17 mouse cellular contexts compared by ENCODE assay signal in the genomic region with DNA sequence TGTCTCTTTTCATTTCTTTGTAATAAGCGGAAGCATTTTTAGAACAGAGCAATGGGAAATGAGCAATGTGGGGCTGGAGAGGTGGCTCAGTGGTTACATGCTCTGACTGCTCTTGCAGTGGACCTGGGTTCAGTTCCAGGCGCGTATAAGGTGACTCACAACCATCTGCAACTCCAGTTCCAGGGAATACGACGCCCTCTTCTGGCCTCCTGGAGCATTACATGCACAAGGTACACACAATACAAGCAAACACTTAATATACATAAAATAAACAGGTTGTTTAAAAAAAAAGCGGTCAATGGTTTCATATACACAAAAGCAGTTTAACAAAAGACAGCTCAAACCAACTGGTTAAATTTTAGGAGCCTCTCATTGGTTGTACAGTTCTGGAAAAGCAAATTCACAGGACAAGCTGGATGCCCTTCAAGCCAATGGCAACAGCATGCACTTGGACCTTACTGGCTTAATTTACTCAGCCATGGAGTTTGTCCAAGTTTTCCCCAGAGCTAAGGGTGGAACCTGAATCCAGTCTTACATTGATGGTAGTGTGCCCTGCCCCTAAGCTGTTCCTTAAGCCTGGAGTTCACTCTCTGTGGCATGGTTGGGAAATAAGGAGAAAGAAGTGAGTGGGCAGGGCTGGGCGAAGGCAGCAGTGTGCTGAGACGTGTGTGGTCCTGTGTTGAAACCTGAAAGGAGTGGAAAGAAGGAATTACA. TPM values are rescaled to one million over a fixed set of nuclear protein-coding genes. Genes with fewer than 3 reads are reported as not detected.
"Had no signal": no experiment of that assay in that cellular context is flagged by ENCODE, and none has a peak within 500 bp of the region (broad histone marks: within the 10 kb centered on the region; RNA-seq: fewer than 3 reads in every experiment).

No protein-coding gene starts in this region.

- ATAC-seq: lung, postnatal 0 days; midbrain, embryonic 13.5 days had no signal

- DNase-seq: kidney, adult 11 months; kidney, postnatal 14 days; layer of hippocampus, adult 9-11 months; layer of hippocampus, postnatal 36 days; lung, adult 2 months; lung, postnatal 36 days; thymus, postnatal 14 days had no signal

- H3K27ac ChIP-seq: liver, embryonic 15.5 days; midbrain, embryonic 13.5 days; neural tube, embryonic 12.5 days; stomach, embryonic 15.5 days had no signal

- H3K4me3 ChIP-seq: liver, embryonic 15.5 days; midbrain, embryonic 13.5 days; neural tube, embryonic 12.5 days; stomach, embryonic 15.5 days had no signal

- H3K9me3 ChIP-seq: liver, embryonic 15.5 days; midbrain, embryonic 13.5 days; neural tube, embryonic 12.5 days; stomach, embryonic 15.5 days had no signal

- H3K9ac ChIP-seq: liver, embryonic 15.5 days; midbrain, embryonic 13.5 days; neural tube, embryonic 12.5 days; stomach, embryonic 15.5 days had no signal

- H3K4me2 ChIP-seq: liver, embryonic 11.5 days; liver, embryonic 15.5 days; midbrain, embryonic 13.5 days; stomach, embryonic 15.5 days had no signal

- H3K4me1 ChIP-seq: liver, embryonic 15.5 days had no signal

- H3K36me3 ChIP-seq: liver, embryonic 15.5 days; midbrain, embryonic 13.5 days; neural tube, embryonic 12.5 days; stomach, embryonic 15.5 days had no signal

RNA-seq across cellular contexts. Expression of gene Gpr12, which starts 1.5 kb away (rescaled TPM):
- polyA plus RNA-seq: large intestine, adult 2 months; lung, adult 2 months; lung, postnatal 0 days had no signal

RNA-seq across cellular contexts. Expression of gene Gm3415, which starts 30.6 kb away (rescaled TPM):
- polyA plus RNA-seq: kidney, embryonic 14.5 days; large intestine, adult 2 months; limb, embryonic 14.5 days; liver, embryonic 11.5 days; liver, embryonic 15.5 days; lung, adult 2 months; lung, postnatal 0 days; midbrain, embryonic 13.5 days; neural tube, embryonic 12.5 days; spleen, adult 2 months; stomach, embryonic 15.5 days had no signal

RNA-seq across cellular contexts. Expression of gene Gm3409, which starts 49.1 kb away (rescaled TPM):
- polyA plus RNA-seq: kidney, embryonic 14.5 days; large intestine, adult 2 months; limb, embryonic 14.5 days; liver, embryonic 11.5 days; liver, embryonic 15.5 days; lung, adult 2 months; lung, postnatal 0 days; midbrain, embryonic 13.5 days; neural tube, embryonic 12.5 days; spleen, adult 2 months; stomach, embryonic 15.5 days had no signal
